Mouse (Mus musculus) ES-CJ7 (cell line): ENCODE measurements at regions not wholly inside any gene's neighbourhood (a gene's known extent, or its start where the extent isn't known, plus 50 kb on each side); places are given as distances from the start of the nearest gene placed in this dataset.
"Not testable (repeated sequence)": the region's sequence is repeated elsewhere in the genome, so short reads cannot be mapped to it uniquely, and the experiment has no call there.

Source experiments
- DNase-seq: peaks from one replicate; pipeline ENCODE4 v3.0.0; 2011; ENCODE audit warnings: low read depth, low spot score

- DNase-seq, result no peak
These were observed 924.3 kb downstream of the Poteg start for GRCm38 (mm10) chr8:28371752-28372151.

DNA sequence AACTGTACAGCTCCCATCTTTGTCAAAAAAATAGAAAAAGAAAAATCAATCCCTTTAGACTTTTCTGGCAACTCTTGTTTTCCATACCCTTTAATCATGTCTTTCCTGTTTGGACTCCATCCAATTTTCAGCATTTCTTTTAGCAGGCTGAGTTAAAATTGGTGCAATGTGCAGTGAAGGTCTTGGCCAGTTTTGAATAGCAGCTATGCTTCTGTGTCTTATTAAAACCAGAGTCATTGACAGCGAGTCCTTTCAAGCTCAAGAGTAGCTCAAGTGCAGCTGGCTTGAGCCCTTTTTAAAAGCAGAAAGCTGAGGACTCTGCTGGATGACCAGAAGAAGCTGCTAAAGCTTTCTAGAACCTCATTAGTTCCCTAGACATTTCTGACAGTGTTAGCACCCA is 952.7 kb downstream of the Poteg start:
- DNase-seq, result no peak

DNA sequence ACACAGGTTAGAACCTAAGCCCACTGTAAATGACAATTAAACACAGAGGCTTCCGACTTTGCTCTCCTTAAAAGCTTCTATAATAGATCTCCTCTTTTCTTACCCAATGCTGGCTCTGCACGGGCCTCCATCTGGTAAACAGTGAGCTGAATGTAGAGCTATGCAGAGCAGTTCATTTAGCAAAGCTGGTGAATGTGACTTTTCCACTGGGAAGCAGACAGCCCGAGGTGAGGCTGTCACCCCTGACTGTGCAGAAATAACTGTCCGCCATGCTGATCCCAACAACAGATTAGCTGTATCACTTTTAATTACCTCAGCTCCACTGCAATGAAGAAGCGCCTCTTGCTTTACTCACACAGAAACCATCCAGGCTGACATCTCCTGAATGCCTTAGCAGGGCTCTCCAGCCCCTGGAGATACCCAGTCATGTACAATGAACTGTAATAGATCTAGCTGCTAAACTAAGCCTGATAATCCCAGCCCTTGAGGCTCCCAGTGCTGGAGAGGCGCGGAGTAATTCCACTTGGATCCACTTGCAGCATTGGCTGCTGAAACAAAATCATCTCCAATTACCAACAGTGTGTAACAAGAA is 980.2 kb downstream of the Poteg start:
- no peak for DNase-seq

GRCm38 (mm10) chr8:28473190-28473589 is 1025.7 kb downstream of the Poteg start:
- DNase-seq, result no peak

DNA sequence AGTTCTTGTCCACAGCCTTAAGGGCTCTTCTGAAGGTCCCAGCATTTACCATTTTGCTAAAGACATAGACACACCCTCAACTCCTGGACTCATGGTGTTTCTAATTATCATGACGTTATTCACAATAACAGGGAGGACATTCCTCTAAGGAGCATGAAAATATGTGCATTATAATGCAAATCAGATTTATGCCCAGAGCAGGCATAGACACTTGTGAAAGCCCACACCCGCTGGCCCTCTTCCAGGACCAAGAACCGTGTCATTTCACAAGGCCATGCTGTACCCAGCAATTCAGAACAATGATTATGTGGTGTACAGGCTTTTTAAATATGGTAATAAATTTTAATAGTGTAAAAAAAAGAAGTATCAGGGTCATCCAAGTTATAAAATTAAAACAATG is 1040.4 kb downstream of the Poteg start:
- peak; percentile 24 for DNase-seq

GRCm38 (mm10) chr8:28503488-28504319 is 1056.2 kb downstream of the Poteg start:
- no peak for DNase-seq

GRCm38 (mm10) chr8:28523506-28523905 is 1076.0 kb downstream of the Poteg start:
- not testable (repeated sequence) for DNase-seq

DNA sequence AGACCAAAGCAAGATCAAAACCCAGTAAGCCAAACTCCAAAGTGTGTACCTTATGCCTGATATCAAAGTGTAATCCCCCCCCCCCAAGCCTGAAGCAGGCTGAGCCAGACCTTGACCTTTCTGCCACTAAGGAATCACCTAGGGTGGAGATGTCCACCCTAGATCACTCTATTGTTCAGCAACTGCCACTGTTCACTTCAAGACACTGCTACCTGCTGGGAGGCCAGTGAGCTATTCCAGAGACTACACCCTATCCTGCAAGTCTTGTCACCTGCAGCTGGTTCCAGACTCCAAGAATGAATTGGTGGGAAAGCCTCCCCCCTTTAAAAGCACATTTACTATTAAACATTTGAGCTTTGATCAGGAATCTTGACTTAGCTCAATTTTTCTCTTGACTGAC is 1099.8 kb downstream of the Poteg start:
- peak; percentile 87 for DNase-seq

- DNase-seq, result peak; percentile 14
These were observed 1112.4 kb downstream of the Poteg start for GRCm38 (mm10) chr8:28559881-28560280.

DNA sequence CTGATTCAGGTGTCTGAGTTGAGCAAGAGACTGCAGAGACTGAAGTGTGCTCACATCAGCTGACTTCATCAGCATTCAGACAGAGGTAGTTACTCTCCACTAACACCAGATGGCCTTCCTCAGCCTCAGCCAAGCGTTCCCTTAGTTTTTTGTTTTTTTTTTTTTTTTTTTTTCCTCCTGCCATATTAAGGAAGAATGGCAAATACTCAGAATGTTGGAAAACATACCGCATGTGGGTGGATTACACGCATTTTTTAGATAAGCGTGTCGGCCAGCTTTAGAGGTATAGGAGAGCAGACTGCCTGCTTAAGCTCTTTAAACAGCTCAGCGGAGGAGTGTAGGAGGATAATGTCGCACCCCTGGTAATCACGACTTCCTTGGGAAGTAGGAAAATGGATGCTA is 1131.8 kb downstream of the Poteg start:
- peak; percentile 78 for DNase-seq

DNA sequence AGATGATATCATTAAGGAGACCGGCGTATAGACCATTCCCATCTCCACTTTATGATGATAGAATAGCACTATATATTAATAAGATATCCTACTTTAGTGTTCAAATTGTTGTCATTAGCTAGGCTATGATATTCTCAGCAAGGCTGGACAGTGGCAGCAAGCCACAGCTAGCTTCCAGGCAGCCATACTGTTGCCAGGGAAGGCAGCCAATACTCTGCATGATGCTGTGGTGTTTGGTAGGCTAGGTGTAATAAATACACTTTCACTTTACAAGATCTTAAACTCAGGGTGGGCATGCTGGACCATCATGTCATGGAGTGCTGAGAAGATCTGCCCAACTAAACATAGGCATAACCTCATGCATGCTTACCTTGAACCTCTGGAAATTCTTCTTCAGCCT is 1133.4 kb downstream of the Poteg start:
- DNase-seq, result no peak

DNA sequence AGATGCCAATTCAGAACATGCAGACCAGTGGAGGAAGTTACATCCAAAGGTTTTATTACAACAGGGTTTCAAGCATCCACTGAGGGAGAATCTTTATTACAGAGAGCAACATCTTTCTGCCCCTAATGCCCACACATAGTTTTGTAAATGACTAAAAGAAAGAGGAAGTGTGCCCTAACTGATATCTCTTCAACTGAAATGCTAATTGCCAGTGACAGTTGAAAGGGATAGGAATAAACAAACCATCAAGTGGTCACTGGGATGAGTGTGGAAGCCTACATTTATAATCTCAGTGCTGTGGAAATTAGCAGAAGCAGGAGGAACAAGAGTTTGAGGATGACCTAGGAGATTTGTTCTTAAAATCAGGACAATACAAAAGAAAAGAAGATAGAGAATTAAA is 1142.5 kb downstream of the Poteg start:
- no peak for DNase-seq

DNA sequence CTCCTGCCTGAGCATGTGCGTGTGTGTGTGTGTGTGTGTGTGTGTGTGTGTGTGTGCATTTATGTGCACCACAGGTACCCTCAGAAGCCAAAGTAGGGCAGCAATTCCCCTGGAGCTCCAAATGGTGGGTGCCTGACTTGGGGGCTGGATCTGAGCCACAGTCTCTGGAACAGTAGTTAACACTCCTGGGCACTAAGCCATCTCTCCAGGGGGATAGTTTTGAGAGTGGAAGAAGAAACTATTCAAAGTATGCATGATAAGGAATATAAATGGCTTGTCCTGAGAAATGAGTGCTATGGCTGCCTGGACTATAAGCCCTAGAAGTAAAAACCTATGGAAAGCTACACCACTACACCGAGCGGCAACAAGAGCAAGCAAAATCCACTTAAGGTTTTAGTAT is 1145.8 kb downstream of the Poteg start:
- DNase-seq, result no peak

DNA sequence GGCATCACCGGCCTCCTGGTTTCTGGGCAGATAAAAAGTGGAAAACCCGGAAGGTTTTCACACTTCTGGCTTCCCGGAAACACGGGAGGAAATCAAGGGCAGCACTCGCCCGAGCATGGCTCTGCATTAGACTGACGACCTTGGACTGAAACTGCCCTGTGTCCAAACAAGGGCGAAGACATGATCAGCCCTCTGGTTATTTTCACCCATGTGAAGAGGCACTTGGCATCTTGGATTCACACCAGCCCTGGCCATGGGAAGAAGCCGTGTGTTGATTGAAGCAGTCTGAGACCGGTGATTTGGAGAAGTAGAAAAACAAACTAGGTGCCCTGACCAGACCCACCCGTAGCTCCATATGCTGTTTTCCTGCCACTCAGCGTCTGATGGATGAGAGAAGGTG is 1146.7 kb downstream of the Poteg start:
- peak; percentile 10 for DNase-seq

- DNase-seq, result peak; percentile 59
These were observed 1147.1 kb downstream of the Poteg start for GRCm38 (mm10) chr8:28594606-28595005.

DNA sequence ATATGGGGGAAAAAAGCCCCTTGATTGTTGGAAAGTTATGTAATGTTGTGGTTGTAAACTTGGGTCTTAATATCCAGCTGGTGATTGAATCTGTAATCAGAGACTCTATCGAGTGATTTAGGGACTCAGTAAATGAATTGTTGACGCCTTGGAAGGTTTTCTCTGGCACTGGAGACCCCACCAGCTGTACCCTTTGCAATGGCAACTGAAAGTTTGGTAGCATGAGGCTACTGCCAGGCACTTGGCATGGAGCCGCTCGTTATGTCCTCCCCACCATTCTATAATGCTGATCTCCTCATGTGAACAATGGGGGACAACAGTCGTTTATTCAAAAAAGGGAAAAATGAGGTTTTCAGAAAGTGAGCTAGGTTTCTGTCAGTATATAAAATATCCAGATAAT is 1148.4 kb downstream of the Poteg start:
- DNase-seq, result no peak
